Mouse (Mus musculus) forebrain, postnatal 0 days (tissue): ENCODE results near the gene Acbd3. TPM values are rescaled to one million over a fixed set of nuclear protein-coding genes. Genes with fewer than 3 reads are reported as not detected.

Experiments
- ATAC-seq: fragments of 200-750 bp; cut with Nextera tagmentation; 2 replicates; pipeline ENCODE4 v1.8.0; 2017; ENCODE audit warnings: mild to moderate bottlenecking, moderate library complexity
- DNase-seq: peaks from one replicate; pipeline ENCODE4 v3.0.0-alpha.2; 2015
- H3K27ac ChIP-seq: fragments of 300-500 bp; sonication (generic); 2 replicates; pipeline ENCODE4 v1.5.1; 2014; ENCODE audit warnings: low read depth, mild to moderate bottlenecking, antibody characterized with exemption, low read length, moderate library complexity, mixed read lengths
- H3K27me3 ChIP-seq: fragments of 300-500 bp; sonication (generic); 2 replicates; pipeline ENCODE4 v1.6.1; 2014; ENCODE audit warnings: mild to moderate bottlenecking, low read length, mixed read lengths; ENCODE audit not compliant: insufficient read depth
- H3K36me3 ChIP-seq: fragments of 300-500 bp; sonication (generic); 2 replicates; pipeline ENCODE4 v1.6.1; 2014; ENCODE audit warnings: mild to moderate bottlenecking, moderate library complexity; ENCODE audit not compliant: insufficient read depth
- H3K4me1 ChIP-seq: fragments of 300-500 bp; sonication (generic); 2 replicates; pipeline ENCODE4 v1.6.1; 2014; ENCODE audit warnings: antibody characterized with exemption; ENCODE audit not compliant: insufficient read depth
- H3K4me2 ChIP-seq: fragments of 300-500 bp; sonication (generic); 2 replicates; pipeline ENCODE4 v1.6.1; 2014; ENCODE audit warnings: low read depth, mild to moderate bottlenecking, moderate library complexity
- H3K4me3 ChIP-seq: fragments of 300-500 bp; sonication (generic); 2 replicates; pipeline ENCODE4 v1.5.1; 2014; ENCODE audit warnings: low read depth, low read length, mixed read lengths
- H3K9ac ChIP-seq: fragments of 300-500 bp; sonication (generic); 2 replicates; pipeline ENCODE4 v1.6.1; 2014; ENCODE audit warnings: mild to moderate bottlenecking
- H3K9me3 ChIP-seq: fragments of 300-500 bp; sonication (generic); 2 replicates; pipeline ENCODE4 v1.6.1; 2016; ENCODE audit warnings: low read length
- CTCF ChIP-seq: sonication (generic); IDR thresholded peaks from 2 replicates; pipeline ENCODE4 v1.5.1; 2016; ENCODE audit warnings: antibody characterized with exemption, control low read depth, low read depth
- WGBS: fragments of 180-500 bp; shearing (Covaris S2); extraction: QIAGEN DNeasy Blood & Tissue Kit; methylation state at CpG from one replicate; pipeline ENCODE4 v1.1.7; 2014; 5-methylcytosine and 5-hydroxymethylcytosine counted together
- polyA plus RNA-seq: library from polyadenylated mRNA; unstranded; fragments of >200 nt; fragmentation: Nextera tagmentation; extraction: Ambion mirVana; gene quantifications from 2 replicates; pipeline ENCODE4 v1.2.1, GENCODE M21; 2015
- total RNA-seq: library from RNA; depleted of rRNA; stranded (reverse); fragments of >200 nt; gene quantifications from 2 replicates; pipeline ENCODE4 v1.2.3, GENCODE M21; 2014; rRNA removed

Gene Acbd3
- total RNA-seq = 27.9 and 37.6 TPM in 2 replicates
- 10.6 and 16.1 TPM in 2 replicates for polyA plus RNA-seq

DNA sequence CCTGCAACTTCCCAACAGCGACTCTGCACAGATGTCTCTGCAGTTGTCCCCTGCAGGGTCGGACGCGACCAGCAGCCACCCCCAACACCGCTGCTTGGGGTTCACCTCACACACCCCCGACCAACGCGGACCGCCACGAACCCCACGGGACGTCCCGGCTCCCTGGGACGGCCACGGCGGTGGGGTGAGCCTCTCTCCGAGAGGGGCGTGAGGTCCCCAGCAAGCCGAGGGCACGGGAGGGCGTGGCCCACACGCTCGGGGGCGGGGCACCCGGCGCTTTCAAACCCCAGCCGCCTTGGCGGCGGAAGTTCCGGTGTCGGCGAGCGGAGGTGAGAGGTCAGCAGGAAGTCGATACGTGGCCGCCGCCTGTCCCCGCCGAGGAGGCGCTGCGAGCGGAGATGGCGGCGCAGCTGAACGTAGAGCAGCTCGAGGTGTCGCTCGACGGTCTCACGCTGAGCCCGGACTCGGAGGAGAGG is at the start of gene Acbd3:
Gene Acbd3 (plus strand): TSS at position 340 of the 476 bp plus-strand sequence.
- Histone ChIP-seq H3K9me3 (no peaks in the 10 kb centered on the region), H3K27ac (peak within 1 kb of the TSS; percentile 87), H3K4me2 (peak within 1 kb of the TSS; percentile 82), H3K27me3 (no peaks in the 10 kb centered on the region), H3K9ac (peak within 1 kb of the TSS; percentile 94), H3K4me1 (peaks cover 22% of the 10 kb centered on the region; the same call in 1 of the 2 replicates), H3K36me3 (no peaks in the 10 kb centered on the region), H3K4me3 (peak within 1 kb of the TSS; percentile 98)
- peak; percentile 53 for TF ChIP-seq CTCF
- ATAC-seq (peak; percentile 96), DNase-seq (peak; percentile 91)
- 1% methylated on average over 48 of the region's 52 CpGs for WGBS

DNA sequence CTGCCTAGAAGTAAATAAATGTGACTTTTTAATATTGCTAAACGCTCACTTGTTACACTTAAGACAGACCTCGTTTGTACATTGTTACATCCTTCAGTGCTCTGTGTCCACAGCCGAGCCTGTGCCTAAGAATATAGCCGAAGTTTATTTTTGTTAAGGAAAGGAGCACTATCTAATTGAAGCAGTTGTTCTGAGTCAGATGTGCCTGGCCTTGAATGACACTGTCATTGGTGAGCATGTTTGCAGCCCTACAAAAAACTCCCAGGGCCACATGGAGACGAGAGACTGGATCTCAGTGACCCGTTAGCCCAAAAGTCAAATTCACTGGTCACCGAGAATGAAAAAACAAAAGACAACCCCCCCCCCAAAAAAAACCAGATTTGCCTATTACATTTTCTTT is 34.6 kb upstream of the Acbd3 start:
- Histone ChIP-seq H3K36me3 (peaks cover 25% of the 10 kb centered on the region), H3K27me3 (peaks cover 13% of the 10 kb centered on the region), H3K4me1 (no peaks in the 10 kb centered on the region), H3K27ac (no peak overlapping the region), H3K9ac (no peak overlapping the region), H3K4me2 (no peak overlapping the region), H3K9me3 (no peaks in the 10 kb centered on the region), H3K4me3 (no peak overlapping the region)
- WGBS = 91% methylated on average over 7 of the region's 7 CpGs
- TF ChIP-seq CTCF = no peak
- ATAC-seq (no peak), DNase-seq (no peak)

DNA sequence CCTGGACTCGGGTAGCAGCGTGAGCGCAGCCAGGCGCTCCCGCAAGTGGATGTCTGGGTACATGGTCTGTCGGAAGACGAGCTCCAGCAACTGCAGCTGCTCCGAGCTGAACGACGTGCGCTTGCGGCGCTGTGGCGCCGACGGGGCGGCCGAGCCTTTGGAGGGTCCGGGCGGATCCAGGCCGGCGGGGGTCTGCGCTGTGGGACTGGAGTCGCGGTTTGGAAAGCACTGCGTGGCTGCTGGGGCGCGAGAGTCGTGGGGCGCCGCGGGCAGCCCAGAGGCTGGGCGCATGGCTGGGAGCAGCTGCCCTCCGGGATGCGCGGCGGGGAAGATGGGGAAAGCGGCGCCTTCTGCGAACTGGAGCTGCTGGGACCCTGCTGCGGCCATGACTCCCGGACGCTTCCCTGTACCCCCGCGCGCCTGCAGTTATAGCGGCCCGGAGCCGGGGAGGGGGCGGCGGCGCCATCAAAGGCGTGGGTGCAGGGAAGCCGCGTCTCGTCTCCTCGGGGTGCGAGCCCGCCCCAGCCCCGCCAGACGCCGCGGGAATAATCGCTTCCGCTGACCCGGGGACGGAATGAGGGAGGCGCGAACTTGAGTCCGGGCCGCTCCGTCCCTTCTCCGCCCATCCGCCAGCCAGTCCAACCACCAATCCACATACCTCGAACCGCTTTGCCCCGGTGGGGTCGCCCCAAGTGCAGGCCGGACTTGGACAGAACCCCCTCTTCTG is 29.1 kb upstream of the Acbd3 start, which contains the start of gene Mixl1:
Gene Mixl1 (minus strand): TSS at position 409 of the 727 bp plus-strand sequence.
- H3K9ac ChIP-seq = no peak within 1 kb of the TSS
- peak; percentile 20 for ATAC-seq

DNA sequence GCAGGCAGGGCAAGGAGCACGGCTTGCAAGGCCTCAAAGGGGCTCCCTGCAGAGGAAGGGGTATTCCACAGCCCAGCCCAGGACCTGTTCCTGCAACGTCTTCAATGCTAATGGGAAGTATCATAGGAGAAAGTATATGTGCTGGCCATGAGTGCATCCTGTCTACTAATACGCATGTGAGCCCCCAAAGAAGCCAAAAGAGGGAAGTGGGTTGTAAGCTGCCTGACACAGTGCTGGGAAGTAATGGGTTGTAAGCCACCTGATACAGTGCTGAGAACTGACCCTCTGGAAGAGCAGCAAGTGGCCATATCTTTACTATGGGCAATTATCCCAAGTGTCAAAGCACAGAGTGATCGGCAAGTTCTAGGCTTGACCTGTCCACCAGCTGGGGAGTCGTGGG is 27.8 kb upstream of the Acbd3 start:
- no peak overlapping the region for H3K4me3 ChIP-seq
- no peak overlapping the region for H3K4me2 ChIP-seq
- DNase-seq (no peak), ATAC-seq (no peak)
- H3K27me3 ChIP-seq = peaks cover 30% of the 10 kb centered on the region
- 61% methylated on average over 5 of the region's 5 CpGs for WGBS
- no peak overlapping the region for H3K27ac ChIP-seq
- H3K9ac ChIP-seq = no peak overlapping the region
- no peaks in the 10 kb centered on the region for H3K9me3 ChIP-seq
- no peak for TF ChIP-seq CTCF
- no peaks in the 10 kb centered on the region for H3K4me1 ChIP-seq
- H3K36me3 ChIP-seq = no peaks in the 10 kb centered on the region

More for the DNA sequence above, 29.1 kb upstream of the Acbd3 start, which contains the start of gene Mixl1:
- H3K9me3 ChIP-seq = no peaks in the 10 kb centered on the region
- no peak within 1 kb of the TSS for H3K27ac ChIP-seq
- H3K4me1 ChIP-seq = no peaks in the 10 kb centered on the region
- H3K27me3 ChIP-seq = peaks cover 30% of the 10 kb centered on the region
- peak within 1 kb of the TSS; percentile 34 for H3K4me3 ChIP-seq
- peak within 1 kb of the TSS; percentile 50 for H3K4me2 ChIP-seq
- peaks cover 3% of the 10 kb centered on the region; the same call in 1 of the 2 replicates for H3K36me3 ChIP-seq
- DNase-seq = peak; percentile 9
- no peak for TF ChIP-seq CTCF
- under 1% methylated on average over 68 of the region's 79 CpGs for WGBS

DNA sequence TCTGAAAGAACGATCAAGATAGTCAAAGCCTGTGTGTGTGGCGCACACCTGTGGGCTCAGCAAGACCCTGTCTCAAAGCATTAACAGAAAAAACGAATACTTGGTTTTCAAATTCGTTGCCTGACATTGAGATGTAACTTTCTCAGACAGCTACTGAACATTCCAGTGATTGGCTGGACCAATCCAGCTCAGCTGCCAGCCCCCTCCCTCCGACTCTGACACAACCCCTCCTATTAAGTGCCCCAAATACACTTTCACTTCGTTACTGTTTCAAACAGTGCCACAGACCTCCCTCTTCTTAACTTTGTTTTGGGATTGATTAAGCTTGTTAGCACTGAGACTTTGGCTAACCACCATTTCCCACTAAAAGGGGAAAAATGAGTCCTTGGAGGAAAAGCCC is 22.4 kb upstream of the Acbd3 start:
- Histone ChIP-seq H3K9ac (no peak overlapping the region), H3K27me3 (no peaks in the 10 kb centered on the region), H3K4me1 (no peaks in the 10 kb centered on the region), H3K36me3 (no peaks in the 10 kb centered on the region), H3K4me3 (no peak overlapping the region), H3K4me2 (no peak overlapping the region), H3K27ac (no peak overlapping the region), H3K9me3 (no peaks in the 10 kb centered on the region)
- DNase-seq (no peak), ATAC-seq (no peak)
- no peak for TF ChIP-seq CTCF
- 48% methylated on average over 6 of the region's 6 CpGs for WGBS

DNA sequence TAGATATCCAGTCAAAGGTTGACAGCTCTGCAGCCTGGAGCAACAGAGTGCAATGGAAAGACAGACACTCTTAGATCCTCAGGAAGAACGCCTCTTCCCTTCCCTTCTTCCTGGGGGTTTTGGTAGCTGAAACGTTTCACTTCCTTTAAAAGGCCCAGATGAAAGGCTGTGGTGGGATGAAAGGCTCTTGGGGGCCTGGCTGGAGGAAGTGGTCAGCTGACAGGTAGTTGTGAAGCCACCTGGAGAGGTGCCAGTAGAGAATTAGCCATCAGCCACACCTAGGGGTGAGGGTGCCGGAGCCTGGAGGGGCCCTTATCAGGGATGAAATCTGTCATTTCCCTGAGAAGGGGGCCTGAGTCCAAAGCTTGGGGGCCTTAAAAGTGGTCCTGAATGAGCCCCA is 18.5 kb upstream of the Acbd3 start:
- no peak for TF ChIP-seq CTCF
- no peak for DNase-seq
- H3K9ac ChIP-seq = no peak overlapping the region
- no peaks in the 10 kb centered on the region for H3K27me3 ChIP-seq
- no peaks in the 10 kb centered on the region for H3K4me1 ChIP-seq
- no peaks in the 10 kb centered on the region for H3K9me3 ChIP-seq
- H3K27ac ChIP-seq = no peak overlapping the region
- H3K4me3 ChIP-seq = no peak overlapping the region
- 57% methylated on average over 3 of the region's 3 CpGs for WGBS
- no peak for ATAC-seq
- no peaks in the 10 kb centered on the region for H3K36me3 ChIP-seq
- H3K4me2 ChIP-seq = no peak overlapping the region

DNA sequence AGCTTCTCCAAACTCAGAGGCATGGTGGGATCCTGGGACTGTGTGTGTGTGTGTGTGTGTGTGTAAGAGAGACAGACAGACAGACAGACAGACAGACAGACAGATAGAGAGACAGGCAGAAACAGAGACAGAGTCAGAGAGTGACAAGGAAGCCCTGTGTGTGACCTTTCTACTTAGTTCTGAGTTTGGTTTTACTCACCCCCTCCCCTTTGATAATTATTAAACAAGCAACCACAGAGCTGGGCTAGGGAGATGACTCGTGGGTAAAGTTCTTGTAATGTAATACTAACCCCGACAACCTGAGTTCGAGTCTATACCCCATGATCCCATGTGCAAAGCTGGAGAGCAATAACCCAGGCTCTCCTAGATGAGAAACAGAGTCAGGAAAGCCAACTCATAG is 18.0 kb upstream of the Acbd3 start:
- WGBS = 79% methylated on average over 3 of the region's 3 CpGs
- no peak for DNase-seq
- no peak for ATAC-seq
- H3K4me2 ChIP-seq = no peak overlapping the region
- TF ChIP-seq CTCF = no peak
- H3K27ac ChIP-seq = no peak overlapping the region
- H3K9me3 ChIP-seq = no peaks in the 10 kb centered on the region
- H3K36me3 ChIP-seq = no peaks in the 10 kb centered on the region
- H3K27me3 ChIP-seq = no peaks in the 10 kb centered on the region
- H3K4me1 ChIP-seq = no peaks in the 10 kb centered on the region
- no peak overlapping the region for H3K4me3 ChIP-seq
- no peak overlapping the region for H3K9ac ChIP-seq
